Mouse (Mus musculus) kidney, postnatal 36 days (tissue): ENCODE data around the gene Ddx39.
A peak's percentile ranks its signal among the peaks of the same experiment; 100 is the strongest.

ENCODE experiments used
- DNase-seq, 2 experiments: peaks; one replicate each; pipeline ENCODE4 v3.0.0; 2021 to 2022; ENCODE audit warnings: mixed read lengths in 2 of 2

The Ddx39 gene

GRCm38 (mm10) chr8:83738949-83739710 lies 24.2 kb downstream of the Ddx39 start:
- peak; percentile 53 to 54 for DNase-seq

GRCm38 (mm10) chr8:83739711-83740468 lies 24.9 kb downstream of the Ddx39 start:
- peak in 1 of 2 experiments; percentile 39 for DNase-seq

- no peak for DNase-seq
These were observed 25.6 kb downstream of the Ddx39 start for GRCm38 (mm10) chr8:83740586-83740975.

GRCm38 (mm10) chr8:83740976-83741741 lies 26.2 kb downstream of the Ddx39 start, which contains the start of gene Adgre5:
Gene Adgre5 (minus strand): TSS chr8:83741326.
- peak; percentile 85 to 86 for DNase-seq

GRCm38 (mm10) chr8:83741849-83742655 lies 27.1 kb downstream of the Ddx39 start:
- DNase-seq, result peak in 1 of 2 experiments; percentile 42

- no peak for DNase-seq
These were observed 28.0 kb downstream of the Ddx39 start for GRCm38 (mm10) chr8:83742968-83743367.

- DNase-seq, result peak; percentile 32 to 33
These were observed 29.1 kb downstream of the Ddx39 start for GRCm38 (mm10) chr8:83744070-83744469.

- DNase-seq, result peak; percentile 81 to 82
These were observed 32.8 kb downstream of the Ddx39 start for GRCm38 (mm10) chr8:83747661-83748346.

GRCm38 (mm10) chr8:83748708-83749107 lies 33.7 kb downstream of the Ddx39 start:
- no peak for DNase-seq

GRCm38 (mm10) chr8:83749265-83749664 lies 34.3 kb downstream of the Ddx39 start:
- peak; percentile 46 to 63 for DNase-seq

GRCm38 (mm10) chr8:83754149-83754548 lies 39.2 kb downstream of the Ddx39 start:
- no peak for DNase-seq

- DNase-seq, result no peak
These were observed 41.3 kb downstream of the Ddx39 start for GRCm38 (mm10) chr8:83756273-83756672.

GRCm38 (mm10) chr8:83757084-83757607 lies 42.2 kb downstream of the Ddx39 start:
- DNase-seq, result no peak

GRCm38 (mm10) chr8:83758298-83758697 lies 43.3 kb downstream of the Ddx39 start:
- no peak for DNase-seq

- DNase-seq, result peak; percentile 42 to 69
These were observed 44.3 kb downstream of the Ddx39 start for GRCm38 (mm10) chr8:83759231-83759759.

- no peak for DNase-seq
These were observed 49.1 kb downstream of the Ddx39 start for GRCm38 (mm10) chr8:83764116-83764515.

- no peak for DNase-seq
These were observed 49.7 kb downstream of the Ddx39 start for GRCm38 (mm10) chr8:83764717-83765116.

GRCm38 (mm10) chr8:83765663-83766062 lies 50.7 kb downstream of the Ddx39 start:
- DNase-seq, result no peak

GRCm38 (mm10) chr8:83767442-83767841 lies 52.5 kb downstream of the Ddx39 start:
- DNase-seq, result no peak

- no peak for DNase-seq
These were observed 53.5 kb downstream of the Ddx39 start for GRCm38 (mm10) chr8:83768526-83768925.

- DNase-seq, result no peak
These were observed 54.7 kb downstream of the Ddx39 start for GRCm38 (mm10) chr8:83769720-83770119.
